Mouse (Mus musculus) olfactory bulb, adult 2 months (tissue): ENCODE measurements around the gene Eno1.

ENCODE experiments used
- CTCF ChIP-seq: fragments of 200-500 bp; IDR thresholded peaks from 2 replicates; pipeline ENCODE4 v1.5.1; 2012; ENCODE audit warnings: low read depth, mild to moderate bottlenecking, low read length, moderate library complexity; ENCODE audit not compliant: insufficient read depth
- POLR2A ChIP-seq: fragments of 200-500 bp; IDR thresholded peaks from 2 replicates; pipeline ENCODE4 v1.6.1; 2012; ENCODE audit warnings: mild to moderate bottlenecking, low read depth, low read length, moderate library complexity; ENCODE audit not compliant: insufficient read depth

- no peak for TF ChIP-seq CTCF
- TF ChIP-seq POLR2A: no peak
These were observed 936 bp upstream of the Eno1 start for GRCm38 (mm10) chr4:150235585-150235984.
